Mouse (Mus musculus): ENCODE results near the gene Sp2.

GRCm38 (mm10) chr11:96957061-96957805 lies 25.5 kb downstream of the Sp2 start:
- no peak for TF ChIP-seq POLR2A (IDR thresholded peaks at IDR 0.05; ENCODE audit: extremely low read depth, insufficient read depth, low read length)
- TF ChIP-seq CTCF (IDR thresholded peaks at IDR 0.05; ENCODE audit: extremely low read depth, insufficient read depth, low read length): no peak

All from cortical plate, adult 2 months (tissue).